Mouse (Mus musculus) urinary bladder, postnatal 4 days (tissue): Measurements from ENCODE around the gene Ndufs4.
"Not testable (repeated sequence)": the region's sequence is repeated elsewhere in the genome, so short reads cannot be mapped to it uniquely, and the experiment has no call there.

Source experiments
- DNase-seq, 2 experiments: peaks; one replicate each; pipeline ENCODE4 v3.0.0; 2021 to 2022; ENCODE audit warnings: low spot score in 2 of 2

The Ndufs4 gene

GRCm38 (mm10) chr13:114343001-114343400 lies 45.1 kb downstream of the Ndufs4 start:
- DNase-seq = no peak

GRCm38 (mm10) chr13:114319835-114320389 lies 68.1 kb downstream of the Ndufs4 start:
- DNase-seq = no peak

GRCm38 (mm10) chr13:114319136-114319535 lies 68.9 kb downstream of the Ndufs4 start:
- DNase-seq = no peak

- no peak for DNase-seq
Measured at GRCm38 (mm10) chr13:114315374-114315773, 72.7 kb downstream of the Ndufs4 start.

GRCm38 (mm10) chr13:114314953-114315352 lies 73.1 kb downstream of the Ndufs4 start:
- no peak for DNase-seq

- DNase-seq = no peak
Measured at GRCm38 (mm10) chr13:114310591-114310990, 77.5 kb downstream of the Ndufs4 start.

GRCm38 (mm10) chr13:114304684-114305083 lies 83.4 kb downstream of the Ndufs4 start:
- no peak for DNase-seq

- DNase-seq = no peak
Measured at GRCm38 (mm10) chr13:114303466-114304175, 84.4 kb downstream of the Ndufs4 start.

- no peak for DNase-seq
Measured at GRCm38 (mm10) chr13:114297761-114298160, 90.3 kb downstream of the Ndufs4 start.

- no peak for DNase-seq
Measured at GRCm38 (mm10) chr13:114296556-114296955, 91.5 kb downstream of the Ndufs4 start.

GRCm38 (mm10) chr13:114289411-114289810 lies 98.6 kb downstream of the Ndufs4 start:
- DNase-seq = no peak

GRCm38 (mm10) chr13:114288511-114288910 lies 99.5 kb downstream of the Ndufs4 start:
- no peak for DNase-seq

- not testable (repeated sequence) for DNase-seq
Measured at GRCm38 (mm10) chr13:114278690-114279089, 109.4 kb downstream of the Ndufs4 start.

GRCm38 (mm10) chr13:114277277-114277676 lies 110.8 kb downstream of the Ndufs4 start:
- DNase-seq = no peak

GRCm38 (mm10) chr13:114271410-114272105 lies 116.5 kb downstream of the Ndufs4 start:
- no peak for DNase-seq

- no peak for DNase-seq
Measured at GRCm38 (mm10) chr13:114267741-114268140, 120.3 kb downstream of the Ndufs4 start.

- no peak for DNase-seq
Measured at GRCm38 (mm10) chr13:114260486-114261205, 127.4 kb downstream of the Ndufs4 start.

GRCm38 (mm10) chr13:114254697-114255096 lies 133.4 kb downstream of the Ndufs4 start:
- no peak for DNase-seq
